Mouse (Mus musculus) granulocyte monocyte progenitor cell, adult 5-6 weeks (primary cell): ENCODE data around the gene Cherp. TPM values are rescaled to one million over a fixed set of nuclear protein-coding genes. Genes with fewer than 3 reads are reported as not detected.
A peak's percentile ranks its signal among the peaks of the same experiment; 100 is the strongest.

Experiments used
- ATAC-seq: replicated peaks from 2 replicates; pipeline ENCODE4 v1.8.0; 2016; ENCODE audit warnings: mild to moderate bottlenecking, moderate TSS enrichment, inconsistent platforms; ENCODE audit not compliant: poor library complexity, severe bottlenecking
- total RNA-seq, 2 experiments: library from RNA; stranded (forward) in 1 of 2; stranded (reverse) in 1 of 2; fragments of 200-712, 200-1000 nt in 1 of 2; fragments of >200 nt in 1 of 2; fragmentation: Nextera tagmentation in 1 of 2; gene quantifications; 2 replicates each; pipeline ENCODE4 v1.2.3; 2014 to 2017

Cherp gene
- total RNA-seq, 2 experiments from 2014 or later, result 27.7 to 110 TPM

- peak; percentile 72 for ATAC-seq
Measured at GRCm38 (mm10) chr8:72485456-72486199, 10.6 kb upstream of the Cherp start.

DNA sequence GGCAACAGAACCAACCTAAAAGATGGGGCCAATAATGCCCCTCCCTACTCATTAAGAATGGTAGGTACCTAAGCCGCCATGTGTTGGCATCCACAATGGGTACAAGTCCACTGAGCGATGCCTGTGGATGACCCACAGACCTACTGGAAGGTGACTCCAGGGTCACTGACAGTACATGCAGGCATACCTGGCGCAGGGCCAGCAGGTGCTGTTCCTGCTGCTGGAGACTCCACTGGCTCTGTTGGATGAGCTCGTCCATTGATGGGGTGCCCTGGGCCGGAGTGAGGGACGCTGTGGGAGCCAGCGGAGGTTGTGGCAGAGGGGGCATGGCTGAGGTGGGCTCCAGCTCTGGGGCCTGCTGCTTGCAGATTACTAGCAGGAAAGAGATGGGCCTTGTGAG is 4.3 kb downstream of the Cherp start:
- no peak for ATAC-seq

- ATAC-seq, result no peak
Measured at GRCm38 (mm10) chr8:72469984-72470383, 5.0 kb downstream of the Cherp start.

- no peak for ATAC-seq
Measured at GRCm38 (mm10) chr8:72469243-72469642, 5.8 kb downstream of the Cherp start.

DNA sequence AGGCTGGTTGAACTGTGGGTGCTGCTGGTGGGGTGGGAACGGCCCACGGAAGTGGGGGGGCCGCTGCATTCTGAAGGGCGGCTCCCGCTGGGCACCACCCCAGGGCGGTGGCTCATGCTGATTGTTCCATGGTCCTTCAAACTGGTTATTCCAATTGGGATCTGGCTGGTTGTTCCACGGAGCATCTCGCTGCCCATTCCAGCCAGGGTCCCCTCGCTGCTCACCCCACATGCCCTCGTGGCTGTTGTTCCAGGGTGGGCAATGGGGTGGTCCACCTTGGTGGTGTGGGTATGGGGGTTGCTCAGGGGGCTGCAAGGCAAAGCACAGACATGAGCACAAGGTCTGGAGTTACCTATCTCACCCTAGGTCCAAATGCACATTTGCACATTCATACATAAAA is 10.8 kb downstream of the Cherp start:
- ATAC-seq, result no peak

- ATAC-seq, result no peak
Measured at GRCm38 (mm10) chr8:72459881-72460533, 15.0 kb downstream of the Cherp start.

DNA sequence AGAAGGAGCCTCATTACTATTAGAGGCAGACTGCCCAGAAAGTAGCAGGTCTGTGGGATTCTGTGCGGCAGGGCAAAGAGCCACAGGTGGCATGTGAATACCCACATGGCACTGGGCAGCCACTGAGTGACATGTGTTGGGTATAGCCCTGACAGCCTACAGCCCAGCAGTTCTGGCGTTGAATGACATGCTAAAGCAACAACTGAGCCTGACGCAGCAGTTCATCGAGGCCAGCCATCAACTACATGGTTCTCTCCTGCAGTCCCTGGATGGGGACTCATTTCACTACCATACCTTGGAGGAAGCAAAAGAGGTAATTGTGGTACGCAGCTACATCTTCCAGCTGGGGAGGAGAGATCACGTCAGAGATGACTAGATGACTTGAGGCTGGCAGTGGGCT is 16.6 kb downstream of the Cherp start:
- no peak for ATAC-seq

- no peak for ATAC-seq
Measured at GRCm38 (mm10) chr8:72457806-72458205, 17.2 kb downstream of the Cherp start.

DNA sequence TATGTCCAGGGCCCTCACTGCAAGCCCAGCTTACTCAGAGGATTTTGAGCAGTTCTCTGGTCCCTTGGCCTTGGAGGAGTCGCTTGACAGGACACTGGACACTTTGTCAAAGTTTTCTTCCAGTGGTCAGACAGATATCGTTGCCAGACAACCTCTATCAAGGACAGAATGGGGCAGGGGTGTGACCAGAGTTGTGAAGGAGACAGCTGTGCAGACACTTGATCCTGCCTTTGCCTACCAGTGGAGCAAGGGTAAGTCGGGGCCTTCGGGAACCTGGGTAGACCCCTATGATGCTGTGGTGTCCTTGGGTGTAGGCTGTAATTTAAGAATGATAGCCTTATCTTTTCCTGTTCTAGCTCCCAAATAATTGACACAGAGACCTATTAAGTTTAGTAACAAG is 19.7 kb downstream of the Cherp start:
- ATAC-seq, result no peak

- ATAC-seq, result no peak
Measured at GRCm38 (mm10) chr8:72453904-72454303, 21.1 kb downstream of the Cherp start.

DNA sequence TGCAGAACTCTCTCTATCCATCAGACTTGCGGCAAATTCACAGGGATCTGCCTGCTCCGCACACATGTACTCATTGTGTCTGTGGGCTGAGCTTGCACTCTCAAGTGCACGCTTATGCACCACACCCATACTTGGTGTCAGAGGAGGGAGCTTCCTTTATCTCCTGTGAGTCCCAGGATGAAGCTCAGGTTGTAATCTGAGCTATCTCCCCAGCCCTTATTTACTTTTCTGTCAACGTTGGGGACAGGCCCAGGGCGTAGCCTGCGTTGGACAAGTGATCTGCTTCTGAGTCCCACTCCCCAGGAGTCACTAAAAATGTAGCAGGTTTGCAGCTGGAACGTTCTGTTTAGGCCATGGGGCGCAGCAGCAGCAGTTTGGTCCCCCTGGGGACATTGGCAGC is 23.5 kb downstream of the Cherp start:
- no peak for ATAC-seq

DNA sequence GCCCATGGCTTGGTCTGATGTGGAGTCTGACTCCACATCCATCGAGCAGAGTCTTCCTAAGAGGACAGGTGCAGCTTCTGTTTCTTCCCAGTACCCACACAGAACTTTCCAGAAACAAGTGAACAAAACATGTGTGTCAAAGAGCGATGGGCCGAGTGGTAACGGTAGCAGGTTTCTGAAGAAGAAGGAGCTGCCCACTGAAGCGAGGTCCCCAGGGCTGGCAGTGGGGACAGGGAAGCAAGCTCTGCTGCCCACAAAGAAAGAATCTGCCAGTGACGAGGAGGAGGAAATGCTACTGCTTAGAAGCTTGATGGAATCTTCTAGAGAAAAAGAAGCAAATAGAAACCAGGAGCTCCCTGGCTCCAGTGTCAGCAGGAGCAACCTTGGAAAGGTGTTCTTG is 30.0 kb downstream of the Cherp start:
- no peak for ATAC-seq

DNA sequence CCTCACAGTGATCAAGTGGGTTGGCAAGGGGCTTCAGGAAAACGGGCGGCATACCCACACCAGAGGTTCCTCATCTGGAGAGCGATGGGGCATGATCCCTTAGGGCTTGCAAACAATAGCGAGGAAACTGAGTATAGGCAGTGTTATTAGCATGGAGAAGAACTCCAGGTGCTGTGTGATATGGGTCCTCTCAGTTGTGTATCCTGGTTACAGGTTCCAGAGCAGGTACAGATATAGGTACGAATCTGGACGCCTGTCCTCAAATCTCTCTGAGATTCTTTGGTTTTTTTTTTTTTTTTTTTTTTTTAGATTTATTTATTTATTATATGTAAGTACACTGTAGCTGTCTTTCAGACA is 31.1 kb downstream of the Cherp start:
- no peak for ATAC-seq

DNA sequence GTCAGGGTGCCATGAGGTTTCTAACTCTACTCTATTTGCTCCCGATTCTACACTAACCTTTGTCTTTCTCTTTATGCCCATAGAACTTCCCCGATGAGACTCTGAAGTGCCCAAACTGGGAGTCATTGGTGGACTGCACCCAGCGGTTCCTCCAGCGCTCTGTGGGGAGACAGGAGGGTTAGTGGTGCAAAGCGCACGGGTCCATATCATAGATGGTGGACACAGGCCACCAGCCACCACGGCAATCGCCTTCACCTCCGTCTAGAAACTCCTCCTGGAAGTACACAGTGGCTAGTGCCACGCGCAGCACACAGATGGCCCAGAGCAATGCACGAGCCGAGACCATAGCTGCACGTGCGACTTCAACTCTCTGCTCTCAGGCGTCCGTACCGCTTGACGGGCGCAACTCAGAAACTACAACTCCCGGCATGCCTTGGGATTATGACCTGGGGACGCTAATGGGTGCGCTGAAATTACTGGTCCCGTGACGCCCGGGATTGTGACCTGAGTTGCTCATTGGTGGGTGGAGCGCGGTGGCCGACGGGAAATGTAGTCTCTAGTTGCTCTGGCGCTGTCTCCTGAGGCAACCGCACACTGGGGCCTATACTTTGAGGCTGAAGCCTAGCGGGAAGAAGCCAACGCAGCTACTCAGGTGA is 31.6 kb downstream of the Cherp start, which contains the start of the genes Calr3 and 1700030K09Rik:
Gene Calr3 (minus strand): TSS at position 533 of the 656 bp plus-strand sequence.
Gene 1700030K09Rik (plus strand): TSS at position 543 of the 656 bp plus-strand sequence.
- peak; percentile 99 for ATAC-seq

- ATAC-seq, result no peak
Measured at GRCm38 (mm10) chr8:72438248-72439015, 36.6 kb downstream of the Cherp start.

GRCm38 (mm10) chr8:72434952-72435351 is 40.1 kb downstream of the Cherp start:
- no peak for ATAC-seq

GRCm38 (mm10) chr8:72429676-72430075 is 45.4 kb downstream of the Cherp start:
- ATAC-seq, result no peak

DNA sequence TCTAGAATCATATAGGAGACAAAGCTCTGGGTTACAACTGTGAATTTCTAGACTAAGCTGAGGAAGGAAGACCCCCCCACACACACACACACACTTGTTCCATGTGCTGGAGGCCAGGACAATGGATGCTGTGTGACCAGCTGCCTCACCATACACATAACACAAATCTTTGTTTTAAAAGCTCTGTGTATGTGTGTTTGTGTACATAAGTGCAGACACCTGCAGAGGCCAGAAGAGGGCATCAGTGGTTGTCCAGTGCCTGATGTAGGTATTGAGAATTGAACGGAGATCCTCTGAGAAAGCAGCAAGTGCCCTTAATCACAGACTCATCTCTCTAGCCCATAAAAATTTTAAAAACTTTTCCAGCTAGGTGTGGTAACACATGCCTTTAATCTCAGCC is 52.1 kb downstream of the Cherp start:
- ATAC-seq, result no peak

DNA sequence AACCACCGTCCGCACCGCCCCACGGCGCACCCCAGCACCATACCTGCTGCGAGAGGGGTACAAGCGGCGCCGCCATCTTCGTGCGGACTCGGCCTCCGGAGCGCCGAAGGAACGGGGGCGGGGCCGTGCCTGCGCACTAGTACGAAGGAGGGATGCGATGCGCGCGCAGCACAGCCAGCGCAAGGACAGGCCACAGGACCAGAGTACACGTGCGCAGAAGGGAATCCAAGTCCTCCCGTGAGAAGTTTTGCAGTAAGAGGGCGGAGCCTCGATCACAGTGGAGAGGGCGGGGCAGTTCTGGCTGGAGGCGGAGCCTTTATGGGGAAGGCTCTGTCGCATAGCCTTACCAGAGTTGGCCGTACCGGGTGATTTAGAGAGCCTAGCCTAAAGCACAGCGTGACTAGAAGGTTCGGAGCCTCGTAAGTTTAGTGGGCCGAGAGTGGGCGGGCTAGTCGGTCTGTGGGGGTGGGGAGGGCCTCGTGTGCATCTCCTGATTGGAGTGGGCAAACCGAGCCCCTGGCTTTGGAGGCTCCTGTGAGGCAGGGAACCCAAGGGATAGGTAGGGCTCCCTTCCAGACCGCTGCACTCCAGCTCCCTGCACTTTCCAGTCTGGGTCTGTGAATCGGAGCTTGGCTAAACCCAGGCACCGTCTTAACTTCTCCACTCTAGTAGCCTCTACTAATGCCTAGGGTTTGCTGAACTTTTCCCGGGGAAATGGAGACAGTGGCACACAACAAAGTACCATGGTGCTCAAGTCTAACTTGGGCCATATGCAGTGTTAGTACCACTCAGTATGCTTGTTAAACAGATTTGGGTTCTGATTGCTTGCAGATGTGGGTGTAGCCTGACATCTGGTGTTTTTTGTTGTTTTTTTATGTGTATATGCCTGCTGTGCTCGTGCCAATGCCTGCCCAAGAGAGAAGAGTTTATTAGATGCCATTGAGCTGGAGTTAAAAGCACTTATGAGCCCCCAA is 53.4 kb downstream of the Cherp start, which contains the start of gene Eps15l1:
Gene Eps15l1 (minus strand): TSS at position 99 of the 974 bp plus-strand sequence.
- peak; percentile 90 for ATAC-seq
